Mouse (Mus musculus) neural tube, embryonic 12.5 days (tissue): ENCODE results near the gene Rhbdf2. TPM values are rescaled to one million over a fixed set of nuclear protein-coding genes. Genes with fewer than 3 reads are reported as not detected.
"Not testable (repeated sequence)": the region's sequence is repeated elsewhere in the genome, so short reads cannot be mapped to it uniquely, and the experiment has no call there.

Experiments
- ATAC-seq: fragments of 200-750 bp; cut with Nextera tagmentation; 2 replicates; pipeline ENCODE4 v1.8.0; 2017; ENCODE audit warnings: low read depth, mild to moderate bottlenecking, moderate TSS enrichment, moderate library complexity; ENCODE audit not compliant: low FRiP score
- H3K27ac ChIP-seq: fragments of 300-500 bp; sonication (generic); 2 replicates; pipeline ENCODE4 v1.5.1; 2016
- H3K27me3 ChIP-seq: fragments of 300-500 bp; sonication (generic); replicated peaks from 2 replicates; pipeline ENCODE4 v1.6.1; 2016; ENCODE audit warnings: mild to moderate bottlenecking
- H3K36me3 ChIP-seq: fragments of 300-500 bp; sonication (generic); 2 replicates; pipeline ENCODE4 v1.6.1; 2016; ENCODE audit warnings: mild to moderate bottlenecking
- H3K4me1 ChIP-seq: fragments of 300-500 bp; sonication (generic); 2 replicates; pipeline ENCODE4 v1.6.1; 2016
- H3K4me2 ChIP-seq: fragments of 300-500 bp; sonication (generic); replicated peaks from 2 replicates; pipeline ENCODE4 v1.6.1; 2016; ENCODE audit warnings: mild to moderate bottlenecking
- H3K4me3 ChIP-seq: fragments of 300-500 bp; sonication (generic); 2 replicates; pipeline ENCODE4 v1.5.1; 2016
- H3K9ac ChIP-seq: fragments of 300-500 bp; sonication (generic); 2 replicates; pipeline ENCODE4 v1.6.1; 2016; ENCODE audit warnings: mild to moderate bottlenecking
- H3K9me3 ChIP-seq: fragments of 300-500 bp; sonication (generic); 2 replicates; pipeline ENCODE4 v1.6.1; 2016; ENCODE audit warnings: mild to moderate bottlenecking
- WGBS: fragments of 180-500 bp; shearing (Covaris S2); methylation state at CpG from one replicate; pipeline ENCODE4 v1.1.7; 2016; 5-methylcytosine and 5-hydroxymethylcytosine counted together
- polyA plus RNA-seq: library from polyadenylated mRNA; unstranded; fragments of >200 nt; fragmentation: Nextera tagmentation; extraction: Ambion mirVana; gene quantifications from 2 replicates; pipeline ENCODE4 v1.2.1, GENCODE M21; 2016

Rhbdf2 gene
- polyA plus RNA-seq, 1 experiment from 2014 or later = 6.5 TPM

- peaks cover 40% of the 10 kb centered on the region for H3K4me1 ChIP-seq
- no peak overlapping the region for H3K4me2 ChIP-seq
- no peak for ATAC-seq
- H3K27me3 ChIP-seq = no peaks in the 10 kb centered on the region; the same call in 1 of the 2 replicates
- no peak overlapping the region for H3K9ac ChIP-seq
- no peaks in the 10 kb centered on the region for H3K9me3 ChIP-seq
- H3K36me3 ChIP-seq = peaks cover 16% of the 10 kb centered on the region
- no peak overlapping the region for H3K4me3 ChIP-seq
- no peak overlapping the region for H3K27ac ChIP-seq
- WGBS = 48% methylated on average over 5 of the region's 5 CpGs
Observed at GRCm38 (mm10) chr11:116669316-116669715, 42.5 kb upstream of the Rhbdf2 start.

- Histone ChIP-seq H3K9me3 (no peaks in the 10 kb centered on the region), H3K4me2 (no peak overlapping the region), H3K9ac (no peak overlapping the region), H3K36me3 (peaks cover 11% of the 10 kb centered on the region), H3K4me3 (no peak overlapping the region), H3K27me3 (peaks cover under 1% of the 10 kb centered on the region; the same call in 1 of the 2 replicates), H3K4me1 (peaks cover 42% of the 10 kb centered on the region), H3K27ac (no peak overlapping the region)
- ATAC-seq = no peak
- WGBS = 38% methylated on average over 7 of the region's 7 CpGs
Observed at GRCm38 (mm10) chr11:116668839-116669238, 42.0 kb upstream of the Rhbdf2 start.

GRCm38 (mm10) chr11:116668381-116668825 is 41.6 kb upstream of the Rhbdf2 start:
- ATAC-seq = no peak
- Histone ChIP-seq H3K9me3 (no peaks in the 10 kb centered on the region), H3K4me1 (peaks cover 46% of the 10 kb centered on the region), H3K4me2 (no peak overlapping the region), H3K4me3 (no peak overlapping the region), H3K9ac (no peak overlapping the region), H3K27me3 (peaks cover 3% of the 10 kb centered on the region; the same call in 1 of the 2 replicates), H3K36me3 (peaks cover 6% of the 10 kb centered on the region), H3K27ac (no peak overlapping the region)
- 85% methylated on average over 10 of the region's 10 CpGs for WGBS

- peaks cover 46% of the 10 kb centered on the region for H3K4me1 ChIP-seq
- H3K9me3 ChIP-seq = no peaks in the 10 kb centered on the region
- WGBS = 87% methylated on average over 8 of the region's 8 CpGs
- H3K9ac ChIP-seq = no peak overlapping the region
- no peak overlapping the region for H3K4me3 ChIP-seq
- peaks cover 3% of the 10 kb centered on the region; the same call in 1 of the 2 replicates for H3K27me3 ChIP-seq
- peaks cover 2% of the 10 kb centered on the region for H3K36me3 ChIP-seq
- H3K4me2 ChIP-seq = no peak overlapping the region
- ATAC-seq = no peak
- no peak overlapping the region for H3K27ac ChIP-seq
Observed at GRCm38 (mm10) chr11:116667930-116668329, 41.1 kb upstream of the Rhbdf2 start.

- H3K36me3 ChIP-seq, H3K4me3 ChIP-seq, H3K27ac ChIP-seq, ATAC-seq, H3K4me2 ChIP-seq, H3K9me3 ChIP-seq, H3K9ac ChIP-seq, H3K27me3 ChIP-seq: not testable (repeated sequence)
- 88% methylated on average over 4 of the region's 5 CpGs for WGBS
- H3K4me1 ChIP-seq = peaks cover 46% of the 10 kb centered on the region
Observed at GRCm38 (mm10) chr11:116667012-116667411, 40.2 kb upstream of the Rhbdf2 start.

- Histone ChIP-seq H3K4me3 (no peak overlapping the region), H3K9me3 (no peaks in the 10 kb centered on the region), H3K36me3 (no peaks in the 10 kb centered on the region), H3K4me1 (peaks cover 51% of the 10 kb centered on the region), H3K27ac (no peak overlapping the region), H3K9ac (no peak overlapping the region), H3K4me2 (no peak overlapping the region), H3K27me3 (peaks cover 3% of the 10 kb centered on the region; the same call in 1 of the 2 replicates)
- 78% methylated on average over 9 of the region's 9 CpGs for WGBS
- no peak for ATAC-seq
Observed at GRCm38 (mm10) chr11:116666566-116666965, 39.7 kb upstream of the Rhbdf2 start.

- no peak overlapping the region for H3K4me2 ChIP-seq
- H3K4me1 ChIP-seq = peaks cover 59% of the 10 kb centered on the region
- peaks cover 3% of the 10 kb centered on the region; the same call in 1 of the 2 replicates for H3K27me3 ChIP-seq
- H3K36me3 ChIP-seq = no peaks in the 10 kb centered on the region
- 80% methylated on average over 10 of the region's 10 CpGs for WGBS
- no peak overlapping the region for H3K4me3 ChIP-seq
- H3K27ac ChIP-seq = no peak overlapping the region
- H3K9ac ChIP-seq = no peak overlapping the region
- ATAC-seq = no peak
- H3K9me3 ChIP-seq = no peaks in the 10 kb centered on the region
Observed at GRCm38 (mm10) chr11:116665289-116665688, 38.5 kb upstream of the Rhbdf2 start.

- Histone ChIP-seq H3K4me2 (peak overlapping the region; percentile 48), H3K27me3 (0 out of 2 replicates have a peak, but pooled peaks cover 3% of the 10 kb centered on the region), H3K9ac (peak overlapping the region; percentile 48), H3K9me3 (no peaks in the 10 kb centered on the region), H3K4me3 (no peak overlapping the region), H3K4me1 (peaks cover 63% of the 10 kb centered on the region), H3K27ac (peak overlapping the region; percentile 86), H3K36me3 (no peaks in the 10 kb centered on the region)
- 61% methylated on average over 8 of the region's 8 CpGs for WGBS
- no peak for ATAC-seq
Observed at GRCm38 (mm10) chr11:116661948-116662377, 35.1 kb upstream of the Rhbdf2 start.

- Histone ChIP-seq H3K9ac (peak overlapping the region; percentile 48), H3K4me3 (no peak overlapping the region), H3K36me3 (no peaks in the 10 kb centered on the region), H3K27me3 (0 out of 2 replicates have a peak, but pooled peaks cover 5% of the 10 kb centered on the region), H3K9me3 (no peaks in the 10 kb centered on the region), H3K27ac (peak overlapping the region; percentile 86), H3K4me1 (peaks cover 64% of the 10 kb centered on the region), H3K4me2 (peak overlapping the region; percentile 48)
- 17% methylated on average over 13 of the region's 13 CpGs for WGBS
- peak; percentile 75 for ATAC-seq
Observed at GRCm38 (mm10) chr11:116661291-116661947, 34.6 kb upstream of the Rhbdf2 start.

- WGBS = 76% methylated on average over 9 of the region's 9 CpGs
- no peak for ATAC-seq
- Histone ChIP-seq H3K4me2 (peak overlapping the region; percentile 48), H3K9ac (no peak overlapping the region), H3K4me3 (no peak overlapping the region), H3K36me3 (no peaks in the 10 kb centered on the region), H3K27ac (peak overlapping the region; percentile 86), H3K9me3 (no peaks in the 10 kb centered on the region), H3K4me1 (peaks cover 64% of the 10 kb centered on the region), H3K27me3 (0 out of 2 replicates have a peak, but pooled peaks cover 10% of the 10 kb centered on the region)
Observed at GRCm38 (mm10) chr11:116660181-116660580, 33.4 kb upstream of the Rhbdf2 start.

GRCm38 (mm10) chr11:116659027-116659621 is 32.3 kb upstream of the Rhbdf2 start:
- WGBS = 82% methylated on average over 15 of the region's 15 CpGs

GRCm38 (mm10) chr11:116658238-116658637 is 31.4 kb upstream of the Rhbdf2 start:
- H3K4me2 ChIP-seq = peak overlapping the region; percentile 62
- no peak overlapping the region for H3K27ac ChIP-seq
- no peak overlapping the region for H3K9ac ChIP-seq
- 69% methylated on average over 10 of the region's 10 CpGs for WGBS
- H3K9me3 ChIP-seq = no peaks in the 10 kb centered on the region
- ATAC-seq = no peak
- H3K36me3 ChIP-seq = no peaks in the 10 kb centered on the region
- H3K4me3 ChIP-seq = no peak overlapping the region
- H3K4me1 ChIP-seq = peaks cover 61% of the 10 kb centered on the region
- H3K27me3 ChIP-seq = peaks cover 26% of the 10 kb centered on the region

More at GRCm38 (mm10) chr11:116659027-116659621, 32.3 kb upstream of the Rhbdf2 start:
- Histone ChIP-seq H3K27me3 (peaks cover 20% of the 10 kb centered on the region), H3K9ac (no peak overlapping the region), H3K4me2 (no peak overlapping the region), H3K36me3 (no peaks in the 10 kb centered on the region), H3K4me1 (peaks cover 62% of the 10 kb centered on the region), H3K4me3 (no peak overlapping the region), H3K27ac (no peak overlapping the region), H3K9me3 (no peaks in the 10 kb centered on the region)
- ATAC-seq = no peak
